Mouse (Mus musculus) layer of hippocampus, adult 9-11 months (tissue): Measurements from ENCODE around the gene Npas3.

Experiments
- DNase-seq: peaks from one replicate; pipeline ENCODE4 v3.0.0; 2022

Npas3 gene

GRCm38 (mm10) chr12:53295747-53296146, 47.3 kb downstream of the Npas3 start:
- DNase-seq, result no peak

- no peak for DNase-seq
Observed at GRCm38 (mm10) chr12:53297946-53298840, 49.7 kb downstream of the Npas3 start.

- no peak for DNase-seq
Observed at GRCm38 (mm10) chr12:53300964-53301363, 52.5 kb downstream of the Npas3 start.

- DNase-seq, result no peak
Observed at GRCm38 (mm10) chr12:53302129-53302528, 53.7 kb downstream of the Npas3 start.

- DNase-seq, result no peak
Observed at GRCm38 (mm10) chr12:53316715-53317114, 68.2 kb downstream of the Npas3 start.

- DNase-seq, result no peak
Observed at GRCm38 (mm10) chr12:53317801-53318200, 69.3 kb downstream of the Npas3 start.

GRCm38 (mm10) chr12:53320526-53320925, 72.0 kb downstream of the Npas3 start:
- DNase-seq, result no peak

- DNase-seq, result no peak
Observed at GRCm38 (mm10) chr12:53321018-53321417, 72.5 kb downstream of the Npas3 start.

- DNase-seq, result no peak
Observed at GRCm38 (mm10) chr12:53321944-53322343, 73.5 kb downstream of the Npas3 start.

GRCm38 (mm10) chr12:53327653-53328188, 79.2 kb downstream of the Npas3 start:
- no peak for DNase-seq

- DNase-seq, result no peak
Observed at GRCm38 (mm10) chr12:53328257-53328736, 79.8 kb downstream of the Npas3 start.

- no peak for DNase-seq
Observed at GRCm38 (mm10) chr12:53330141-53330540, 81.7 kb downstream of the Npas3 start.

GRCm38 (mm10) chr12:53331391-53331790, 82.9 kb downstream of the Npas3 start:
- DNase-seq, result no peak

- no peak for DNase-seq
Observed at GRCm38 (mm10) chr12:53331800-53332199, 83.3 kb downstream of the Npas3 start.

GRCm38 (mm10) chr12:53333251-53333650, 84.8 kb downstream of the Npas3 start:
- no peak for DNase-seq

GRCm38 (mm10) chr12:53338349-53338948, 90.0 kb downstream of the Npas3 start:
- no peak for DNase-seq

GRCm38 (mm10) chr12:53342741-53343140, 94.3 kb downstream of the Npas3 start:
- no peak for DNase-seq

- DNase-seq, result no peak
Observed at GRCm38 (mm10) chr12:53351860-53352259, 103.4 kb downstream of the Npas3 start.

- no peak for DNase-seq
Observed at GRCm38 (mm10) chr12:53365751-53366150, 117.3 kb downstream of the Npas3 start.

GRCm38 (mm10) chr12:53384851-53385250, 136.4 kb downstream of the Npas3 start:
- DNase-seq, result no peak

- no peak for DNase-seq
Observed at GRCm38 (mm10) chr12:53405856-53406255, 157.4 kb downstream of the Npas3 start.

GRCm38 (mm10) chr12:53407776-53408175, 159.3 kb downstream of the Npas3 start:
- DNase-seq, result peak; percentile 69

GRCm38 (mm10) chr12:53409711-53410110, 161.2 kb downstream of the Npas3 start:
- DNase-seq, result no peak

GRCm38 (mm10) chr12:53410647-53411046, 162.2 kb downstream of the Npas3 start:
- no peak for DNase-seq
